Mouse (Mus musculus): Measurements from ENCODE around the gene Tubb3.
"Not testable (repeated sequence)": the region's sequence is repeated elsewhere in the genome, so short reads cannot be mapped to it uniquely, and the experiment has no call there.

The Tubb3 gene

DNA sequence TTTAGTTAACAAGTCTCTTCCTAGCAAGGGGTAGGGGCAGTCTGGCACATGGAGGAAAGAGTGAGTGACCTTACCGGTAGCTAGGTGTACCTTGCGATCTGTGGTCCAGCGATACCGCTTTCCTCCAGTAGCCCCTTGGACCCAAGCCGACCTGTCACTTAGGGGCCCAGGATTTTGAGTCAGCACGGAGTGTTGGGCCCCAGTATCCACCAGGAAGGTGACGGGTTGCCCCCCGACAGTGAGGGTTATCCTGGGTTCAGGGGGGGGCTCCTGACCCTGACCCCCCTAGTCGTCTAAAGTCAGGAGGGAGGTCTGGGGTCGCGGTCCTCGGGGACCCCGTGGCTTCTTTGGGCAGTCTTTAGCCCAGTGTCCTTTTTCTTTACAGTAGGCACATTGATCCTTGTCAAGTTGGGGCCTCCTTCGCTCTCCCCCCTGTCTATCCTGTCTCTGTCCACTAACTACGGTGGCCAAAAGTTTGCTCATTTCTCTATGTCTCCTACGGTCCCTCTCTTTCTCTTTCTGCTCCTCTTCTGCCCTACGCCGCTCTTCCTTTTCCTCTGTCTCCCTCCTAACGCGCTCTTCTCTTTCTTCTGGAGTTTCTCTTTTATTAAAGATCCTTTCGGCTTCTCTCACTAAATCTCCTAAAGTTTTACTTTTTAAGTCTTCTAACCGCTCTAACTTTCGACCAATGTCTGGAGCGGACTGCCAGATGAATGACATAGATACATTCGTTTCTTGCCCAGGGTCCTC, 20.6 kb downstream of the Tubb3 start:
- CTCF ChIA-PET, result no interaction called here

DNA sequence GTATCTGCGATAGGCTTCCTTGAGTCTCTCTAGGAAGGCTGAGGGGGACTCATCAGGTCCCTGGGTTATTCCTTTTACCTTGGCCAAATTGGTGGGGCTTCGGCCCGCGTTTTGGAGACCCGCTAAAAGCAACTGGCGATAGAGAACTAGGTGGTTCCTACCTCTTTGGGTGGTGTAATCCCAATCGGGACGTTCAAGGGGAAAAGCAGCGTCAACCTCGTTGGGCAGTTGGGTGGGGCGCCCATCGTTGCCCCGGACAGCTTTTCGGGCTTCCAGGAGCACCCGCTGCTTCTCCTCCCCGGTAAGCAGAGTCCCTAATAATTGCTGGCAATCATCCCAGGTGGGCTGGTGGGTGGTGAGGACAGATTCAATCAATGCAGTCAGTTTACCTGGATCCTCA, 21.2 kb downstream of the Tubb3 start:
- CTCF ChIA-PET, result no interaction called here

DNA sequence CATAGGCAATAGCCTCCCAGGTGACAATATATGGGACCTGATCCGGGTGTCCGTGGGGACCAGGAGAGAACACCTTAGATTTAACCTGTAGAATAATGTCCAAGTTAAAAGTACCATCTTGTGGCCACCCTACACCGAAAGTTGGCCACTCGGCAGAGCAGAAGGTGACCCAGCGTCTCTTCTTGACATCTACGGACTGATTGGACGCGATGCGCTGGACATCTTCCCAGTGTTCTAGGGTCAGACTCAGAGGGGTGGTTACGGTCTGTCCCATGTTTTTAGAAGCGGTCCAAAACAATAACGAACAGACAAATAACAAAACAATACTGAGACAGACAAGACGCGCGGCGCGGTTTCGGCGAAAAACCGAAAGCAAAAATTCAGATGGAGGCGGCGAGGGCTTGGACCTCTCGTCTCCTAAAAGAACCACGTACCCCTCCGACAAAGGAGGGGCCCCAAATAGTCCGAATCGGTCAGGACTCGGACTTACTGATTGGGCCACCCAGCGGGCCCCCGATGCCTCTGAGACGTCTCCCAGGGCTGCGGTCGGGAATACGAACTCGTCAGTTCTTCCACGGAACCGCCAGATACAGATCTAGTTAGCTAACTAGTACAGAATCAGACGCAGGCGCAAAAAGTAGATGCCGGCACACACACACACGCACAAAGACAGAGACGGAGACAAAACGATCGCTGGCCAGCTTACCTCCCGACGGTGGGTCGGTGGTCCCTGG, 22.2 kb downstream of the Tubb3 start:
- CTCF ChIA-PET, result not testable (repeated sequence)

DNA sequence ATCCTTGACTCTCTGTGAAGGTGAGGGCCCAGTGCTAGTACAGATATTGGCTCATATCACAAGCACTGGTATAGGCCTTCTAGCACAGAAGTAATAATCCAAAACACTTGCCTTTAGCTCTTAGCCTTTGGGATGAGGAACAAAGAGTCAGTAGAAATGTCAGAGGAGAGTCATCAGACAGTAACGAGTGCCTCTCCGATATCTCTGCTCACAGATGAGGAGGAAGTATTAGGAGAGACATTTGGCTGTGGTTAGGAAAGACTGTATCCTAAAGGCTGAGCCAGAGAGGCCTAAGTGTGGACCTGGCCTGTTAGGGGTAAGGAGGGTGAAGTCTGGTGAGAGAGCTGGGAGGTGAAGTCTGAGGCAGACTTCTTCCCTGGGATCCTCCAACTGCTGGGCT, 30.6 kb downstream of the Tubb3 start:
- CTCF ChIA-PET, result interaction anchor here (0.5 kb wide), 1 partner anchor 76 kb away, joined by 4 read pairs; no protein-coding TSS in a partner anchor

DNA sequence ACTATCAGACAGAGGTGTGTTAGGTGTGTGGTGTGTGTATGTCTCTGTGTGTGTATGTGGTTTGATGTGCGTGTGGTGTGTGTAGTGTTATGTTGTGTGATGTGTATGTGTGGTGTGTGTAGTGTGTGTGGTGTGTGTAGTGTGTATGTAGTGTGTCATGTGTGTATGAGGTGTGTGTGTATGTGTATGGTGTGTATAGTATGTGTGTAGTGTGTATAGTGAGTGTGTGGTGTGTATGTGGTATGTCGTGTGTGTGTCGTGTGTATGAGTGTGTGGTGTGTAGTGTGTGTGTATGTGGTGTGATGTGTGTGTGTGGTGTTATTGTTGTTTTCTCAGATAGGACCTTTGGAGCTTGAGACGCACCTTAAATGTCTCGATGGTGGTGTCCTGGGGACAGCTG, 31.1 kb downstream of the Tubb3 start:
- CTCF ChIA-PET, result no interaction called here

DNA sequence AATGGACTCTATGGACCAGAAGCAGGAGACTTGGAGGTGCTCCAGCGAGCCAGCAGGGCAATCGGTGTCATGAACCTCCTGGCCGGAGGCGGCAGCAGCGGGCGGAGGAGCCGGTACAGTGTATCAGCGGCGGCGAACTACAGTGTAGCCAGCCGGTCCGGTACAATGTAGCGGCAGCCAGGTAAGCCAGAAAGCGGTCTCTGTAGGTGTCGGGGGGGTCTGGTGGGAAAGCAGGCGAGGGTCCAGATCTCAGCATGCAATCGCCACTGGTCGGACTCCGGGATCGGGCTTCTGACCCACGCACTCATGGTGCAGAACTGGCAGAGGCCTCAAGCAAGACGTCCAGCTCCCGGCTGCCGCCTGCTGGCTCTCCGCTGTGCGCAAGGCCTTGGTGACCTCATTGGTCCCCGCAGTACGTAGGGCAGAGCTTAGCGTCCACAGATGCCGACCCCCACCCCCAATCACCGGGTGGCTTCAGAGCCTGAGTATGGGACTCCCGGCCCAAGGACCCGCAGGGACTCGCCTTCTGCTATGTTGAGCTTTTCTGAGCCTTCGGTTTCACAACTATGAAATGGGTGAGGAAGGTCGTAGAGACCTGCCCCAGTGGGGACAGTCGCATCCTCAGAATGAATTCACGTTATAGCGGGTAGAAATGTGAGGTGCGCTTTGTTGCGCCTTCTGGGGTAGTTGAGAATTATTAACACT, 31.8 kb downstream of the Tubb3 start:
- CTCF ChIA-PET, result interaction anchor here (0.5 kb wide), 1 partner anchor 64 kb away, joined by 3 read pairs; no protein-coding TSS in a partner anchor

DNA sequence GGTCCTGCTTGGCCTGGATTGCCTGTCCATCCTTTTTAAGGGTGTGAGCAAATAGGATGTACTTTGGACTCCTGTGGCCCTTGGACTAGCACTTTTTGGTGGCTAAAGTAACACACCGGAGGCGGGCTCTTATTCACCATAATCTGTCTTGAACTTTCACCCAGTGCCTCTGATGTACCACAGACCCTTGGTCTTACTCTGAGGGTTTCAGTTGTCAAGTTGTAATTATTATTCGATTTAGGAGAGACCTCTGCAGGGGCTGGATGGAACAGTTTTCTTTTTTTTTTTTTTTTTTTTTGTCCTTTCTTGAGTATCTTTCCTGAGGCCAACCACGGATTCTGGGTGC, 32.3 kb downstream of the Tubb3 start:
- CTCF ChIA-PET, result no interaction called here

DNA sequence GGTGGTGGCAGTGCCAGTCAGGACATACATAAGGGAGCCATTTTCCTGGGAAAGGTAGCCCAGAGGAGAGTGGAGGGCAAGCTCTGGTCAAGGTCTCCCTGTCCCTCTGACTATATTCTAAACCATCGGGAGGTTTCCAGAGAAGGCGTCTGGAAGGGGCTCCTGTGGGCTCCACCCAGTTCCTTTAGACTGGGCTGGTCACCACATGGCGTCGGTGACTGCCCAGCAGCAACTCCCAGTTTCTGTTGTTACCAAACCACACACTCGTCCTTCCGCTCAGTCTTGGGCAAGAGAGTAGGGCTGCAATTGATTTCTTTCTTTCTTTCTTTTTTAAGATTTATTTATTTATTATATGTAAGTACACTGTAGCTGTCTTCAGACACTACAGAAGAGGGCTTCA, 32.9 kb downstream of the Tubb3 start:
- CTCF ChIA-PET, result no interaction called here

DNA sequence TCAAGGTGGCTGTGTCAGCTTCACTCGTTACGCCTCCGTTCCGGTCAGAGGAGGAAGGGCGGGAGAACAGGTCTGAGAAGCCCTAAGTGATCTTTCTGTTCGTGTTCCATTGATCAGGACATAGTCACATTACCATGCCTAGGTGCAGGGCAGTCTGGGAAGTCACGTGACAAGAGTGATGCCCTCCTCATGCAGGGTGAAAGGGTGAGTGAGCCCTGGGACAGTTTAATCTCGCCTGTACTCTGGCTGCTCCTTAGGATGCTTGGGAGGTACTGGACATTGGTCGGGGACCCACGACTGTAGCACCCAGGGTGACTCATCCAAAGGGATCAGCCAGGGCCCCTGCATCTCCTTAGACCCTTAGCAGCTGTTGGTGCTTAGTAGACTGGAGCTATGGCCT, 34.8 kb downstream of the Tubb3 start:
- CTCF ChIA-PET, result no interaction called here

DNA sequence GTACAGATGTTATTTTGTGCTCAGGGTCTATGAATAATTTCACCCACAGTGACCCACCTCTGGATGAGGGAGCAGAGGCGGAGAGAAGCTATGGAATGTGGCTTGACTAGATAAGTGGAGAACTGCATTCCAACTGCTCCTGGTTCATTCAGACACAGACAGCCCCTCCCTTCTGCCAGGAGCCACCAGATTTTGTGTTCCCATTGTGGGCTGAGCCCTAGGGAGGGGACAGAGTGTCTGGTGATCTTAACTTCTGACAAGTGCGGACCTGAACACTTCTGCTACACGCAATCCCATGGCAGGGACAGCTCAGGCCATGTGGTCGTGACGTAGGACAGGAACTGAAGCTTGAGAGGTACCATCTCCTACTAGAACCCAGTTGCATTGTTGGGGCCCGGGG, 35.6 kb downstream of the Tubb3 start:
- CTCF ChIA-PET, result no interaction called here

DNA sequence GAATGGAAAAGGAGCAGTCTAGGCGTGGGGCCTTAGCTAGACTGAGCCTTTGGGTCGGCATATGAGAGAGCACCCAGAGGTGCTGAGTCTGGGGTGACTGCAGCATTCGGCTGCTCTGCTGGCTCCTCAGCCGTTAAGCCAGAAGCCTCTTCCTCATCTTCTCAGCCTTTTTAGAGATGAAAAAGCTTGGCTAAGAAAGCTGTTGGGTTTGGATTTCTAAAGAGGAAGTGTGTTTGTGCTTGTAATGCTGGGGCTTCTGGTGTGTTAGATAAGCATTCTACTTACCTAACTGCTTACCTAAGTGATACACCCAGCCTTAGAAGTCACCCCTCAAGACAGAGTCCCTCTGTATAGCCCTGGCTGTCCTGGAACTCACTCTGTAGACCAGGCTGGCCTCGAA, 39.6 kb downstream of the Tubb3 start:
- CTCF ChIA-PET, result no interaction called here

DNA sequence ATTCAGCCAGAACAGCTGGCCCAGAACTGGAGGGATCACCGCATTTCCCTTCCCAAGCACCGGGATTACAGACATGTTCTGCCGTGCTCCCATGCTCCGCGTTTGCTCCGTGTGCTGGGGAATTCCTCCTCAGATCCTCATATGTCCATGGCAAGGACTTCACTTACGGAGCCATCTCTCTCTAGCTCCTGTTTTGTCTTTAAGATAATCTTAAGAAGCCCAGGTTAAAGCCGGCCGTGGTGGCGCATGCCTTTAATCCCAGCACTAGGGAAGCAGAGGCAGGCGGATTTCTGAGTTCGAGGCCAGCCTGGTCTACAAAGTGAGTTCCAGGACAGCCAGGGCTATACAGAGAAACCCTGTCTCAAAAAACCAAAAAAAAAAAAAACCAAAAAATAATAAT, 40.5 kb downstream of the Tubb3 start:
- CTCF ChIA-PET, result not testable (repeated sequence)

DNA sequence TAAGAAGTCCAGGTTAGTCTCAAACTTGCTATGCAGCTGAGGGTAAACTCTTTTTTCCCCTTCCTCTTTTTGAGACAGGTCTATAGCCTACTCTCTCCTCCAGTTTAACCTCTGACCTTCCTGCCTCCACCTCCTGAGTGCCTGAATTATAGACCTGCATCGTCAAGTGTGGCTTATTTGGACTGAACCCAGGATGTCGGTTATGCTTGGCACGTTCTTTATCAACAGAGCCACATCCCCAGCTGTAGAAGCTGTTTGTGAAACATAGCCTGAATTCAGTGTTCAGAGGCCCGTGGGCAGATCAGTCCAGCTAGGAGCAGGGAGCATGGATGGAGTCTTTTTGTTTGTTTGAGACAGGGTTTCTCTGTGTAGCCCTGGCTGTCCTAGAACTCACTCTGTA, 40.9 kb downstream of the Tubb3 start:
- CTCF ChIA-PET, result no interaction called here

DNA sequence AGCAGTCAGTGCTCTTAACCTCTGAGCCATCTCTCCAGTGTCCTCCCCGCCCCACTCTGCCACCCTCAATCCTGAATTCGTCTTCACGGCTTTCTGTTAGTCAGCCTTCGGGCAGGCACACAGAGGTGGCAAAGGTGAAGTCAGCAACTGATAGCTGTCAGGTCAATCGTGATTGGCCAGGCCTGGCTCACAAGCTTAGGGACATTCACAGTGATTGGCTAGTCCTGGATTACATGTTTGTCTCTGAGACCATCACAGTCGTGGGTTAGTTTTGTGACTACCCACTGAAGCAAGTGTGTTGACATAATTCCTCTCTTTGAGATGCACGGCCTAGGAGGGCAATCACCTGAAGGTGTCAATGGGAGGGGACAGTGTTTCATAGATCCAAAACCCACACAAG, 42.1 kb downstream of the Tubb3 start:
- CTCF ChIA-PET, result no interaction called here

DNA sequence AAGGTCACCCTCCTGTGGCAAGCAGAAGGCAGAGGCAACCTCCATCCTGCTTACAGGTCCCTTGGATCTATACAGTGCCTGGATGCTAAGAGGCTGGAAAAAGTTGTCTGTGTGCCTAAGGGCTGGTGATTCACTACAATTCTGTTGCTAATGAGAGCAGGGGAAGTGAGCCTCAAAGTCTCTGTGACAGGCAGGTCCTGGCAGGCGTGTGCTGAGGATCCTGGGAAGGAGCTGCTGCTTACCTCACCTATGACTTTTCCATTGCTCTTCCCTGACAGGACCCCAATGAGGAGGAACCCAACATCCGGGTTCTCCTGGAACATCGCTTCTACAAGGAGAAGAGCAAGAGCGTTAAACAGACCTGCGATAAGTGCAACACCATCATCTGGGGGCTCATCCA, 42.7 kb downstream of the Tubb3 start:
- CTCF ChIA-PET, result no interaction called here

DNA sequence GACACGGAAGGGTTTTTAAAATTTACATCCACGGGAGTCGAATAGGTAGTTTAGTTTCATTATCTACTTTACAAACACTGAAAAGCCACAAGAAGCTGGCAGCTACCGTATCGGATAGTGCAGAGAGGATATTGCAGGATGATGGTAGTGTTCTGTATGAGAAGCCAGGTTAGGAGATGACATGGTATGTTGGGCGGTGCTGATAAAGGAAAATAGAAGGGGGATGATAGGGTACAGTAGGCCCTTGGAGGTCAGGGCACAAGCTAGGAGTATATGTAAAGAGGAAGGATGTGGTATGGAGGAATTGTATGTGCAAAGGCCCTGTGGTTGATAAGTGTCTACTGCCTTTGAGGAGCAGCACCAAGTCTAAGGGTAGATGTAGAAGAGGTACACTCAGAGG, 43.3 kb downstream of the Tubb3 start:
- CTCF ChIA-PET, result no interaction called here

DNA sequence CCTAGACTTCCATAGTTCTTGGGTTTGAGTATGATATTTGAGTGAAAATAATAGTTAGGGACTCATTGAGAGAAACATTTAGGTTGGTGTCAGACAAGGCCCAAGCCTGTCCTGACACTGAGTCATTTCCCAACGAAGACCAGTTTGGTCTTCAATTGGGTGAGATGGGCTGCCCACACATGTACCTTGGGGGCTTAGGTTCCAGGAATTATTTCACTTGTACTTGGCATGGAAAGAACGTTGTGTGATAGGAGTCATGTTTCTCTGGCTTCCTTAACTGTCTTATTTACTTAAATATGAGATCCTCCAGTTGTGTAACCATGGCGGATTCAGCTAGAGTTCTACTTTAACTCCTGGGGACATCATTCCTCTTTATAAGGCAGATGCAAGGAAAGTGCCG, 52.4 kb downstream of the Tubb3 start:
- CTCF ChIA-PET, result no interaction called here

DNA sequence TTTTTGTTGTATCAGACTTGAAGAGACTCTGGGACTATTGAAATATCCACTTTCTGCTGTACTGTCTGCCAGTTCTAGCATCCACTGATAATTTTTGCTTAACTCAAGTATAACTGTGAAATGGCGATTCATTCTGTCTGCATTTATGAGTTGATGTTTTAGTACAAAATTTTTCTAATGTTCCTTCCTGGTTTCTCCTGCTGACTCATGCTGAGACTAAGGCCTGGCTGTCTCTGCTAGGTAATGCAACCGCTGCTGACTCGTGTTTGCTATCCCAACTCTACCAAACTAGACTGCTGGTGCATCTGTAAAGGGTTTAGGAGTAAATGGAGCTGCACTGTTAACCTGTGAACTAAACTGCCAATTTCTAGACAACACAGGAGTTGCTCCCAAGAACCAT, 56.3 kb downstream of the Tubb3 start:
- CTCF ChIA-PET, result no interaction called here

Measured in spleen, embryonic (tissue).